Mouse (Mus musculus) layer of hippocampus, adult 9-10 months (tissue): Measurements from ENCODE around the gene Gcnt4.

Experiments used
- DNase-seq: peaks from one replicate; pipeline ENCODE4 v3.0.0; 2022; ENCODE audit warnings: low spot score

Gene Gcnt4

DNA sequence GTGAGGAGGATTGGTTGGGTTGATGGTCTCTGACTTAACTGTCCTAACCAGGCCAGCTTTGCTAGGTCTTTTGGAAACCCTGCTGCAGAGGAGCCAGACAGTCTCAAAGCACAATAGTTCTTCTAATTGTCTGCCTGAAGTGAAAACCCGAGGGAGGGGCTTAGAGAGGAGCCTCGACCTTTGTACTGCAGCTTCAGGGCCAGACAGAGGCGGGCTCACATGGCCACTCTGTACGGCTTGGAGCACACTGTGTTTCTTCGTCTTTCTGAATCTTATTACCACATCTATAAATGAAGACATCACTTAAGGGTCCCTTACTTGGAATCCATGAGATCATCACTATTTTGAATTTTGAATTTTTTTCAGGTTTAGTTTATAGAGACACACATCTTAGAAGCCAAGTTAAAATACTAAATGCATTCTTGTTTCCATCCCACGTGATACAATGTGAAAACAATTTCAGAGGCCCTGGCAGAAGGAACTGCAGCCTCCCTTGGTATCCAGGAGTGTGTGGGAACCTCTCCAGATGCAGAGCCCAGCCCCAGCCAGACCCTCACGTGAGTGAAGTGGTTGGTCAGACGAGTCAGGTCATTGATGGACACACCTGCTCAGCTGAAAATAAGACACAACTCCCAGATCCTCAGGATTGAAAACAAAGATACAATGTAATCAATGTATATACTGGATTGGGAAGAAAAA lies 69.0 kb downstream of the Gcnt4 start:
- DNase-seq = no peak

DNA sequence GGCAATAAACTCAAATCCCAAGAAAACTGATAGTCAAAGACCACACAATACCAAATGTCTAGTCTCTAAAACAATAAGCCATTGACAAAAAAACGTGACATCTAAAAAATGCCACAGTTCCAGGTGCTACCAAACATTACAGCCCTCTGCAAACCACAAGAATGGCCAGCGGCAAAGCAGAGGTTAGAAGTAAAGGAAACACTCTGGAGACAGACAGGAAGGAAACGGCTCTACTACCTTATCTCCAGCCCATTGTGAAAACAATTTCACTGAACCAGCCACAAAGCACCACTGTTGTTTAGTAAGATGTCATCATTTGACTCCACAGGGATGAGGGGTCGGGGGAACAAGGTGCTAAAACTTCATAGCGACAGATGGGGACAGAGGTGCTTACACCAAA lies 70.8 kb downstream of the Gcnt4 start:
- no peak for DNase-seq

DNA sequence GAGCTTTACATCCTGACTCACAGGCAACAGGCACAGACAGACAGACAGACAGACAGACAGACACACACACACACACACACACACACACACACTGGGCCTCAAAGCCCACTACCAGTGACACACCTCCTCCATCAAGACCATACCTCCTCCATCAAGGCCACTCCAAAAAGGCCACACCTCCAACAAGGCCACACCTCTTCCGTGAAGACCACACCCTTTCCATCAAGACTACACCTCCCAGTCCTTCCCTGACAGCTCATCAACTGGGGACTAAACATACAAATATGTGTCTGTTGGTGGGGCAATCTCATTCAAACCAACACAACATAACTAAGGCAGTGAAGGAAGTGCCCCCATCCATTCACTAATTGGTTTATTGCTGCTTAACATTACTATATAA lies 72.6 kb downstream of the Gcnt4 start:
- no peak for DNase-seq
